Mouse (Mus musculus) heart, embryonic 12.5 days (tissue): ENCODE results near the gene Vmac. TPM values are rescaled to one million over a fixed set of nuclear protein-coding genes. Genes with fewer than 3 reads are reported as not detected.
A peak's percentile ranks its signal among the peaks of the same experiment; 100 is the strongest.

ENCODE experiments used
- ATAC-seq: fragments of 200-750 bp; cut with Nextera tagmentation; 2 replicates; pipeline ENCODE4 v1.8.0; 2017; ENCODE audit warnings: moderate TSS enrichment, moderate library complexity; ENCODE audit not compliant: insufficient number of reproducible peaks, low FRiP score
- H3K27ac ChIP-seq: fragments of 300-500 bp; sonication (generic); 2 replicates; pipeline ENCODE4 v1.5.1; 2016; ENCODE audit warnings: mild to moderate bottlenecking, moderate library complexity; ENCODE audit not compliant: poor library complexity, severe bottlenecking
- H3K27me3 ChIP-seq: fragments of 300-500 bp; sonication (generic); replicated peaks from 2 replicates; pipeline ENCODE4 v1.6.1; 2016; ENCODE audit warnings: mild to moderate bottlenecking, moderate library complexity
- H3K36me3 ChIP-seq: fragments of 300-500 bp; sonication (generic); 2 replicates; pipeline ENCODE4 v1.6.1; 2016; ENCODE audit warnings: mild to moderate bottlenecking, moderate library complexity
- H3K4me1 ChIP-seq: fragments of 300-500 bp; sonication (generic); replicated peaks from 2 replicates; pipeline ENCODE4 v1.6.1; 2016; ENCODE audit warnings: mild to moderate bottlenecking
- H3K4me2 ChIP-seq: fragments of 300-500 bp; sonication (generic); 2 replicates; pipeline ENCODE4 v1.6.1; 2016; ENCODE audit warnings: mild to moderate bottlenecking, moderate library complexity
- H3K4me3 ChIP-seq: fragments of 300-500 bp; sonication (generic); 2 replicates; pipeline ENCODE4 v1.5.1; 2016; ENCODE audit warnings: mild to moderate bottlenecking
- H3K9ac ChIP-seq: fragments of 300-500 bp; sonication (generic); 2 replicates; pipeline ENCODE4 v1.6.1; 2016; ENCODE audit warnings: mild to moderate bottlenecking, moderate library complexity
- H3K9me3 ChIP-seq: fragments of 300-500 bp; sonication (generic); replicated peaks from 2 replicates; pipeline ENCODE4 v1.6.1; 2016; ENCODE audit warnings: mild to moderate bottlenecking, moderate library complexity
- WGBS: fragments of 180-500 bp; shearing (Covaris S2); methylation state at CpG from one replicate; pipeline ENCODE4 v1.1.7; 2016; 5-methylcytosine and 5-hydroxymethylcytosine counted together
- polyA plus RNA-seq: library from polyadenylated mRNA; unstranded; fragments of >200 nt; fragmentation: Nextera tagmentation; extraction: Ambion mirVana; gene quantifications from 2 replicates; pipeline ENCODE4 v1.2.1, GENCODE M21; 2016

Gene Vmac
- polyA plus RNA-seq, 1 experiment from 2014 or later: 12.1 TPM

DNA sequence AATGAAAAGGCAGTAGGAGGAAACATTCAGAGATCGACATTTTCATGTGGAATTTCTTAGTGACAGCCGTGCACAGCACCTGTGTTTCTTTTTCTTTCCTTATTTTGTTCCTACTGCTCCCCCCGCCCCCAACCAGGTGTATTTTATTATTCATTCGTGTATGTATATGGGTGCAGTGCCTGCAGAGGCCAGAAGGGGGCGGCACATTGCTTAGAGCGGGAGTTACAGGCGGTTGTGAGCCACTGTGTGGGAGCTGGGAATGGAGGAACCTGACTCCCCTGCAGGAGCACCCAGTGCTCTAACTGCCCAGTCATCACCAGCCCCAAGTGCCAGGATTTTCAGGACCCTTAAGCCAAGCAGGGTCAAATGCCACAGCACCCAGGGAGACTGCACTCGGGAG is 18.7 kb upstream of the Vmac start:
- Histone ChIP-seq H3K9me3 (peaks cover 4% of the 10 kb centered on the region), H3K4me3 (no peak overlapping the region), H3K4me1 (peaks cover 13% of the 10 kb centered on the region), H3K27me3 (peaks cover 41% of the 10 kb centered on the region), H3K4me2 (no peak overlapping the region), H3K36me3 (no peaks in the 10 kb centered on the region), H3K27ac (no peak overlapping the region), H3K9ac (no peak overlapping the region)
- 29% methylated on average over 8 of the region's 8 CpGs for WGBS
- ATAC-seq: no peak

DNA sequence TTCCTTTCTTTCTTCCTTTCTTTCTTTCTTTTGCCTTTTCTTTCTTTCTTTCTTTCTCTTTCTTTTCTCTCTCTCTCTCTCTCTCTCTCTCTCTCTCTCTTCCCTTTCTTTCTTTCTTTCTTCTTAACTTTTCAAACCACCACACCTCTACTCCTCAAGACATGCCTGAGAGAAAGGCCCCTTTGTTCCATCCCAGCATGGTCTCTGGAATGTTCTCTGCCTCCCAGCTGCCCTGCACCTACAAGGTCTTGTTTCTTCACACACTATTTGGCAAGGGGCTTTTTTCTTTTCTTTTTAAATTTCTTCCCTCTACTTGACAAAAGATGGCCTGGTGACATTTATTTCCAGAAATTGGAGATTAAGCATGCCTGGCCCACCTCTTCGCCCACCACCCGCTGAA is 11.8 kb upstream of the Vmac start:
- ATAC-seq: no peak
- Histone ChIP-seq H3K4me1 (peaks cover 21% of the 10 kb centered on the region), H3K27me3 (peaks cover 32% of the 10 kb centered on the region), H3K9me3 (peaks cover 4% of the 10 kb centered on the region; the same call in 1 of the 2 replicates), H3K4me3 (no peak overlapping the region), H3K27ac (no peak overlapping the region), H3K9ac (no peak overlapping the region), H3K36me3 (peaks cover 7% of the 10 kb centered on the region; the same call in 1 of the 2 replicates), H3K4me2 (no peak overlapping the region)
- WGBS: 54% methylated on average over 2 of the region's 2 CpGs

DNA sequence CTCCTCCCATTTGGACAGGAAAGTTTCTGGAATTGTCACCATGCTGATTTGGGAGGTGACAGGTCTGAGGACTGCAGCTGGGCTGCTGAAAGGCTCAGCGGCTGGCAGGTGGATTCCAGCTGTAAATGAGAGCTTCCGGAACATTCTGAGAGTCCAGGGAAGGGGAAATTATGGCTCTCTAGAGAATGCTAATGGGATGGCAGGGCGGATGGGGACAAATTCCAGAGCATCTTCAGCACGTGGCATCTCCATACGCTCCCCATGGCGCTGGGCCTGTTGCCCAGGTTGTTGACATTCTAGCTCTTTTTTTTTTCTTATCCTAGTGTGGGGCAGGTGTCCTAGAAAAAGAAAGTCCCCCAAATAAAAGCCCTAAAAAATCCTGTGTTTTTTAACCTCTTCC is 11.3 kb upstream of the Vmac start:
- 48% methylated on average over 6 of the region's 6 CpGs for WGBS

DNA sequence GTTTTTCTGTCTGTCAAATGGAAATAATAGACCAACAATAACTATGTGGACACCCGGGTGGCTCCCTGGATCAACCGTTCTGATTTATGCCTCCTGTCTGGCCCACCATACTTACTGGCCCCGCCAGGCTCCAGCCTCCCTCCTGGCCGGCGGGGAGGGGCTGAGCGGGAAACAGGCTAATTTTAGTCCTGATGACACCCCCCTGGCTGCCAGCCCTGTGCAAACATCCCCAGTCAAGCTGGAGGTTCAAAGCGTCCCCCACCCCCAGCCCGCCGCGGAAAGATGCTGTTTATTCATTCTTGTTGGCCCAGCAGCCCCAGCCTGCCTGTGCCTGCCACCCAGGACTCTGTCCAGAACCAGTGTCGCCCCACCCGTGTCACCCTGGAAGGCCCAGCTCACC is 10.3 kb upstream of the Vmac start:
- H3K4me3 ChIP-seq: no peak overlapping the region
- WGBS: 10% methylated on average over 12 of the region's 12 CpGs
- peaks cover 18% of the 10 kb centered on the region for H3K27me3 ChIP-seq
- H3K9me3 ChIP-seq: peaks cover 4% of the 10 kb centered on the region; the same call in 1 of the 2 replicates
- peak overlapping the region; percentile 47 for H3K4me2 ChIP-seq
- peaks cover 25% of the 10 kb centered on the region for H3K4me1 ChIP-seq
- peak; percentile 47; the same call in 1 of the 2 replicates for ATAC-seq
- peaks cover 21% of the 10 kb centered on the region for H3K36me3 ChIP-seq
- no peak overlapping the region for H3K9ac ChIP-seq
- H3K27ac ChIP-seq: no peak overlapping the region

More for the DNA sequence above, 11.3 kb upstream of the Vmac start:
- H3K27me3 ChIP-seq: peaks cover 27% of the 10 kb centered on the region
- no peak for ATAC-seq
- peaks cover 4% of the 10 kb centered on the region; the same call in 1 of the 2 replicates for H3K9me3 ChIP-seq
- no peak overlapping the region for H3K27ac ChIP-seq
- no peak overlapping the region for H3K4me2 ChIP-seq
- H3K4me1 ChIP-seq: peaks cover 21% of the 10 kb centered on the region
- peaks cover 11% of the 10 kb centered on the region for H3K36me3 ChIP-seq
- H3K4me3 ChIP-seq: no peak overlapping the region
- H3K9ac ChIP-seq: no peak overlapping the region

DNA sequence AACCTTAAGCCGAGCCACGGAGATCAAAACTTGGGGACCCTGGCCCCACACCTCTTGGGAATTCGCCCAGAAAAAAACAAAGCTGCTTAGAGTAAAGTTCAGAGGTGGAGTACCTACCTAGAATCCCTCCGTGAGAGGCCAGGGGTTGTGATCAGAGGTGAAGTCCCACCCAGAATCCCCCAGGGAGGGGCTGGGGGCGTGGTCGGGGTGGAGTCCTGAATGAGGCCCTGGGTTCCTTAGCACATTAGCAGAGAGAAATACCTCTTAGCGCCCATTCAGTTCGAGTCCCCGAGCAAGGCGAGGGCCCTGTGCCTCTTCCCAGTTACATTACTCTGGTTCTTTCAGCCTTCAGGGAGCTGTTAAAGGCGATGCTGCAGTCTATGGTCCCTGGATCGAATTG is 9.8 kb upstream of the Vmac start:
- Histone ChIP-seq H3K4me2 (peak overlapping the region; percentile 47), H3K9me3 (peaks cover 4% of the 10 kb centered on the region; the same call in 1 of the 2 replicates), H3K9ac (0 out of 2 replicates have a peak overlapping the region, but pooled peaks have one; percentile 5), H3K36me3 (peaks cover 26% of the 10 kb centered on the region), H3K4me3 (no peak overlapping the region), H3K4me1 (peaks cover 26% of the 10 kb centered on the region), H3K27me3 (peaks cover 16% of the 10 kb centered on the region; the same call in 1 of the 2 replicates), H3K27ac (no peak overlapping the region)
- ATAC-seq: no peak
- WGBS: 9% methylated on average over 12 of the region's 12 CpGs

DNA sequence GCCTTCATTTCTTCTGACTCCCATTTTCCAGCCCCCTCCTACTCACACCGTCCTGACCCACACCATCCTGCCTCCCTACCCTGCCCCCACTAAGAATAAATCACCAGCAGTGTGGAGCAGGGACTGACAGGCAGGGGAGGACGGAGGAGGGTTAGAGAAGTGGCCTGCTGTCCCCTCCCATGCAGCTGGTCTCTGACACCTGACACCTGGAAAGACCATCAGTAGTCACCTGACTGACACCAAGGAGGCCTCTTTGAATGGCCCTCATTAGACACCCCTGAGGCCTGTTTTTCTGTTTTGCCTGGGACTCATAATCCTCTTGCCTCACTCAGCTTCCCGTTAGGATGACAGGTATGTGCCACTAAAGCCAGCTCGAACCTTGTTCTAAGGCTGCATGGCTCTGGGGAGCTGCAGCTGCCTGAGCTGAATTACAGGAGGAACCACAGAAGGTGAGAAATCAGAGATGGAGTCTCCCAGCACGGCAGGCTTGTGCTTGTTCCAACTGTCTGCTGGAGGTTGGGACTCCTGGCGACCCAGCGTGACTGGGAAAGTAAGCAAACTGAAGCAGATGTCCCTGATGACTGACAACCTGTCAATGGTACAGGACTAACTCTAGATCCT is 9.3 kb upstream of the Vmac start:
- Histone ChIP-seq H3K9me3 (peaks cover 4% of the 10 kb centered on the region; the same call in 1 of the 2 replicates), H3K4me2 (peak overlapping the region; percentile 47; the same call in 1 of the 2 replicates), H3K36me3 (peaks cover 31% of the 10 kb centered on the region), H3K9ac (0 out of 2 replicates have a peak overlapping the region, but pooled peaks have one; percentile 5), H3K27ac (no peak overlapping the region), H3K27me3 (peaks cover 16% of the 10 kb centered on the region; the same call in 1 of the 2 replicates), H3K4me1 (peaks cover 26% of the 10 kb centered on the region), H3K4me3 (no peak overlapping the region)
- ATAC-seq: no peak
- 13% methylated on average over 7 of the region's 7 CpGs for WGBS

DNA sequence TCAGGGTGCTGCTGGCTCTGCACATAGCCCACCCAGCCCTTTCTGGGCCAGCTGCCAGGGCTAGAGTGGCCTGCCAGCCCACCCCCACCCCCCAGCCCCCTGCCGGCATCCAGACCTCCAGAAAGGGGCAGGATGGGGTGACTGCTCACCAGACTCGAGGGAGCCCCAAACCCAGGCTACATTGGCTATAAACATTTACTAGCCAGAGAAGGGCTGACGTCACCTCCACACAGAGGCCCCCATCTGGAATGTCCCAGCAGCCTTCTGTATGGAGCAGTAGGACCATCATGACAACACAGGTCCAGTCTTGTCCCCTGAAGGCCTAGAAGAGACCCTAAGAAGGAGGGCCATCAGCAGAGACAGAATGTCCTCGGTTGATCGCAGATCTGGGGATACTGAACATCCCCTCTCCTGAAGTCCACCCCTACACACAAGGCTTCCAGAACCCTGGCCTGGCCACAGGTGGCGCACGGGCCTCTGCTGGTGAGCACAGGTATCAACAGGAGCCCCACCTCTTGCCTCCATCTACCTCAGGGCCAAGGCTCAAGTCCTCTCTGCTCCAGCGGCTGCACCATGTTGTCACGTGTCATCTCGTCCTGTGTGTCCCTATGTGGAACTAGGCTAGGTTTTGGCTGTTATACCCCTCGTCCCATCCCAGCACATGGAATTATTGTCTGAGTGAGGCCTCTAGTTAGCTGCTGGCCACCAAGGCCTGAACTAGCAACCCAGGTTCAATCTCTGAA is 5.8 kb upstream of the Vmac start:
- peaks cover 4% of the 10 kb centered on the region; the same call in 1 of the 2 replicates for H3K9me3 ChIP-seq
- ATAC-seq: no peak
- no peak overlapping the region for H3K27ac ChIP-seq
- peaks cover 40% of the 10 kb centered on the region for H3K4me1 ChIP-seq
- no peaks in the 10 kb centered on the region for H3K27me3 ChIP-seq
- H3K4me2 ChIP-seq: no peak overlapping the region
- H3K9ac ChIP-seq: no peak overlapping the region
- peaks cover 49% of the 10 kb centered on the region for H3K36me3 ChIP-seq
- WGBS: 82% methylated on average over 11 of the region's 11 CpGs
- H3K4me3 ChIP-seq: no peak overlapping the region

DNA sequence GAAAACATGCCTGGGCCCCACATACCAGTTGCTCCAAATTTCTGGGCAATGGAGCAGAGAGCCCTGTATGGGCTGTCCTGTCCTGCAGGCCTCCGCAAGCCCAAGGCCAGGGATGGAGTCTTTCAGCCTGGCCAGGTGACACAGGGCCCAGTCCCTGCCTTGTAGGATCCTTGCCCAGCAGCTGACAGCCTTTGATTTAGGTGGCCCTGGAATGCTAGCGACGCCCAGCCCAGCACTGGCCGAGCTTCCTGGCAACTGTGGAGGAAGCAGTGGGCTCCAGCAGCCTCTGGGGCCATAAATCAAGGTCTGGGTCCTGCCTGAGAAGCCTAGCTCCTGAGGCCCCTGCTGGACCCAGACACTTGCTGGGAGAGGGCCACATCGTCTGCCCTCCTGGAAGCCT is 4.6 kb upstream of the Vmac start:
- H3K27me3 ChIP-seq: no peaks in the 10 kb centered on the region
- H3K4me2 ChIP-seq: no peak overlapping the region
- no peak overlapping the region for H3K4me3 ChIP-seq
- H3K9ac ChIP-seq: no peak overlapping the region
- no peak for ATAC-seq
- 83% methylated on average over 5 of the region's 5 CpGs for WGBS
- H3K27ac ChIP-seq: no peak overlapping the region
- peaks cover 49% of the 10 kb centered on the region for H3K36me3 ChIP-seq
- peaks cover 33% of the 10 kb centered on the region for H3K4me1 ChIP-seq
- H3K9me3 ChIP-seq: peaks cover 4% of the 10 kb centered on the region; the same call in 1 of the 2 replicates

DNA sequence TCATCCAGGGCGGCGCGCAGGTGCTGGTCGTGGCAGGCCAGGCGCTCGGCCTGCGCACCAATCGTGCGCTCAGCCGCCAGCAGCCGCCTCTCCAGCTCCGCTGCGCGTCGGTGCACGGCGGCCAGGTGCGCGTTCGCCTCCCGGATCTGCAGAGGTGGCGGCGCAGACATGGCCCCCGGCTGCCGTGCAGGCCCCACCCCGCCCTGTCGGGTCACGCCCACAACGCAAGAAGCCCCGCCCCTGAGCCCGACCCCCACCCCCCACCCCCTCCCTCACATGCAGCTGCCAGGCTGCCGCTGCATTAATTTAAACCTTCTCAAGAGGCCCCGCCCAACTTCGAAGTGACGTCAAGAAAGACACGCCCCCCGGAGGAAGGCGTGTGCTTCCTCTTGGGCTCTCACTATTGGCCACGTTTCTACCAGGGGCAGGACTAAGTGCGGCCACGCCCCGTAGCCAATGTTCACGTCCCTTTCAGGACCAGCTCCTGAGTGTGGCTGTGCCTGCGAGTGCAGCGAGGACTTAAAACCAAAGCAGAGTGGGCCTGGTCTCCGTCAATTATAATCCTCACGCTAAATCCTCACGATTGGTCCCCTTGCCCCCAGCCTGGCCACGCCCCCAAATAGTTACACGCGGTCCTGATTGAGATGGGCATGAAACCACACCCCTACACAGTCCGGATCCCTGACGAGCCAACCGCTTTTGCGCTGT is 1.0 kb downstream of the Vmac start:
- Histone ChIP-seq H3K4me3 (peak overlapping the region; percentile 94), H3K4me2 (peak overlapping the region; percentile 91), H3K9me3 (no peaks in the 10 kb centered on the region), H3K36me3 (peaks cover 25% of the 10 kb centered on the region), H3K9ac (peak overlapping the region; percentile 98), H3K27ac (peak overlapping the region; percentile 65), H3K27me3 (no peaks in the 10 kb centered on the region), H3K4me1 (peaks cover 44% of the 10 kb centered on the region)
- WGBS: 2% methylated on average over 55 of the region's 55 CpGs
- ATAC-seq: peak; percentile 89

DNA sequence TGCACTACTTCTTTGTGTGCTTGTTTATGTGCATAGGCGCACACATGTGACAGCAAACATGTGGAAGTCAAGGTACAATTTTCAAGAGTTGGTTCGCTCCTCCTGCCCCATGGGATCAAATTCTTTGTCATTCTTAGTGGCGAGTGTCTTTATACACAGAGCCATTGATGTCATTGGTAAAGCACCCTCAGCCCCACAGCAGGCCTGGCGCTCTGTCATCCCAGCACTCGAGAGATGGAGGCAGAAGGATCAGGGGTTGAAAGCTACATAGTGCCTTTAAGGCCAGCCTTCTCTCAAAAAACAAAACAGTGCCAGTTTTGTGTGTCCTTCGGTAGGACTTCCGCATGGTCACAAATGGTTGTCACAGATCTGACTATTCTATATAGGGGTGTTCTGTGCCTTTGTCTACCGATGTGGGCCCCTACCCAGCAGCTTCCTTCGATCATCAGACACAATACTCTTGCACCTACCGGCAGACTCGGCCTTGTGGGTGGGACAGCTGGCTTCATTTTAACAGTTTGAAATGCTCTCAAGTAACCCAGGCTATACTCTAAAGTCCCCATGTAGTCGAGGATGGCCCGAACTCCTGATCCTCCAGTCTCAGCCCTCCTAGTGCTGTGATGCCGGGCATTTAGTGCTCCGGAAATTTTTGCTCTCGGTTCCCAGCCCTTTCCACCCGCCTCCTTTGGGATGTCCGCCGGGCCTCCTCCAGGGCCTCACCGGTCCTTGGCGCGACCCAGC is 1.7 kb downstream of the Vmac start:
- peak overlapping the region; percentile 63 for H3K27ac ChIP-seq
- H3K9ac ChIP-seq: peak overlapping the region; percentile 88
- H3K4me3 ChIP-seq: peak overlapping the region; percentile 94
- 24% methylated on average over 22 of the region's 22 CpGs for WGBS
- H3K4me1 ChIP-seq: peaks cover 44% of the 10 kb centered on the region
- no peak for ATAC-seq
- peaks cover 25% of the 10 kb centered on the region for H3K36me3 ChIP-seq
- H3K9me3 ChIP-seq: no peaks in the 10 kb centered on the region
- H3K4me2 ChIP-seq: peak overlapping the region; percentile 91
- H3K27me3 ChIP-seq: no peaks in the 10 kb centered on the region
